Mouse (Mus musculus) cerebellum, adult 2 months (tissue): ENCODE results near the gene Rps6kb1. TPM values are rescaled to one million over a fixed set of nuclear protein-coding genes. Genes with fewer than 3 reads are reported as not detected.
"Not testable (repeated sequence)": the region's sequence is repeated elsewhere in the genome, so short reads cannot be mapped to it uniquely, and the experiment has no call there.

ENCODE experiments used
- DNase-seq, 2 experiments: peaks; one replicate each; pipeline ENCODE4 v3.0.0; 2021
- H3K27ac ChIP-seq: fragments of 200-500 bp; 2 replicates; pipeline ENCODE4 v1.5.1; 2012; ENCODE audit warnings: low read length, control low read depth, inconsistent platforms; ENCODE audit not compliant: insufficient read depth
- H3K27me3 ChIP-seq: fragments of 200-500 bp; 2 replicates; pipeline ENCODE4 v1.6.1; 2012; ENCODE audit warnings: inconsistent platforms, mild to moderate bottlenecking, low read length, moderate library complexity; ENCODE audit not compliant: control insufficient read depth, insufficient read depth
- H3K4me1 ChIP-seq: fragments of 200-500 bp; 2 replicates; pipeline ENCODE4 v1.6.1; 2011; ENCODE audit warnings: low read length; ENCODE audit not compliant: control insufficient read depth, insufficient read depth
- H3K4me3 ChIP-seq: fragments of 200-500 bp; replicated peaks from 2 replicates; pipeline ENCODE3; 2011; ENCODE audit warnings: mild to moderate bottlenecking, low read depth, low read length, control low read depth; ENCODE audit not compliant: insufficient read depth
- CTCF ChIP-seq: fragments of 200-500 bp; IDR thresholded peaks from 2 replicates; pipeline ENCODE4 v1.5.1; 2011; ENCODE audit warnings: low read depth, mild to moderate bottlenecking, control low read depth, low read length, moderate library complexity, borderline replicate concordance; ENCODE audit not compliant: insufficient read depth
- POLR2A ChIP-seq: fragments of 200-500 bp; IDR thresholded peaks from 2 replicates; pipeline ENCODE4 v1.6.1; 2011; ENCODE audit warnings: low read length, control low read depth, borderline replicate concordance; ENCODE audit not compliant: insufficient read depth
- WGBS: fragments of 180-500 bp; shearing (Covaris S2); methylation state at CpG from one replicate; pipeline ENCODE4 v1.1.7; 2018; 5-methylcytosine and 5-hydroxymethylcytosine counted together
- polyA plus RNA-seq: library from polyadenylated mRNA; depleted of rRNA; stranded (reverse); fragments of >200 nt; gene quantifications from 2 replicates; pipeline ENCODE4 v1.2.3, GENCODE M21; 2012; rRNA removed

The Rps6kb1 gene
- polyA plus RNA-seq, 1 experiment: 25.6 TPM

DNA sequence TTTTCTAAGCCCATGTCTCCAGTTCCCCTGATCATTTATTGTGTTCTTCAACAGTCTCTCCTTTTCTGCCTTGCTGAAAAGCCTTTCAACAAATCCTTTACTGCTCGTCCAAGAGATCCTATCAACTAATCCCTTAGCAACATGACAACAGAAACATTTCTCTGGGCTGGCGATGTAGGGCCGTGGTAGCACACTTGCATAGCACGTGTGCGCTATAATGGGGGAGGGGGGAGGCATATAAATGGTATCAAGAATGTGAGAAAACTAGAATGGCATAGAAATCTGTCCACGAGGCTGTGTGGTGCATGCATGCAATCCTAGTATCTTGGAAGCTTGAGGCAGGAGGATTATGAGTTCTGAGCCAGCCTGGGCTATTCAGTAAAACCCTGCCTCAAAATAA is 72.8 kb downstream of the Rps6kb1 start:
- no peak overlapping the region for H3K27ac ChIP-seq
- no peak for DNase-seq
- peaks cover 26% of the 10 kb centered on the region for H3K4me1 ChIP-seq
- WGBS: 75% methylated on average over 6 of the region's 6 CpGs
- TF ChIP-seq CTCF: no peak
- TF ChIP-seq POLR2A: no peak
- no peak overlapping the region for H3K4me3 ChIP-seq
- H3K27me3 ChIP-seq: no peaks in the 10 kb centered on the region

DNA sequence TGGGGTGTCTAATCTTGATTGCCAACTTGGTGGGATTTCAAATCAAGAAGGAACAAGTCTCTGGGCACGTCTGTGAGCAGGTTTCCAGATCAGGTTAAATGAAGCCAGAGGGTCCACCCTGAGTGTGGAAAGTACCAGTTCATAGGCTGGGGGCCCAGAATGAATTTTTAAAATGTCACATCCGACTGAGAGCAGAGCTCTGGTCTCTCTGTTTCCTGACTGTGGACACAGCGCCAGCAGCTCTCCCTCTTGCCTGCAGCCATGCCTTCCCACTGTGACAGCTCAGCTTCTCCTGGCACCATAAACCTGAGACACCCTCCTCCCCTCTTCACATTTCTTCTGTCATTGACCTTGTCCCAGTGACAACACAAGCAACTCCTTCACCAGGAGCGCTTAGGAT is 75.6 kb downstream of the Rps6kb1 start:
- 10% methylated on average over 4 of the region's 4 CpGs for WGBS
- DNase-seq: peak; percentile 52 to 69
- Histone ChIP-seq H3K4me1 (peaks cover 23% of the 10 kb centered on the region), H3K27ac (peak overlapping the region; percentile 68), H3K27me3 (no peaks in the 10 kb centered on the region), H3K4me3 (no peak overlapping the region)
- no peak for TF ChIP-seq POLR2A
- TF ChIP-seq CTCF: no peak

DNA sequence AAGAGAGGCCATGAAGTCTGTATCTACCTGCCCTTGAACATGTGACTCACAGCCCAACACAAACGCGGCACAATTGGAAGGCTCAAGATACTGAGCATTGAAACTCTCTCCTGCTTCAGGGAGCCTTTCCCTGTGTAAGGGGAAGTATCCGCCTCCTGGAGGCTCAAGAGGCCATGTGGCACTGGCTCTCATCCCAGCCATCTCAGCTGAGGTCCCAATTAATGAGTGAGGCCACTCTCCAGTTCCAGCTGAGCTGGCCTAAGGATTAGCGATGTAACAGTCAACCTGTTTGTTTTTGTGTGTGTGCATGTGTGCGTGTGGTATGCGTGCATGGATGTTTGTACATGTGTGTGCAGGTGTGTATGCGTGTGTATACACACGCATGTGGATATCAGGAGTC is 76.3 kb downstream of the Rps6kb1 start:
- Histone ChIP-seq H3K27ac (peak overlapping the region; percentile 68), H3K27me3 (no peaks in the 10 kb centered on the region), H3K4me1 (peaks cover 20% of the 10 kb centered on the region), H3K4me3 (no peak overlapping the region)
- DNase-seq: peak; percentile 70 to 82
- no peak for TF ChIP-seq CTCF
- WGBS: 26% methylated on average over 8 of the region's 8 CpGs

DNA sequence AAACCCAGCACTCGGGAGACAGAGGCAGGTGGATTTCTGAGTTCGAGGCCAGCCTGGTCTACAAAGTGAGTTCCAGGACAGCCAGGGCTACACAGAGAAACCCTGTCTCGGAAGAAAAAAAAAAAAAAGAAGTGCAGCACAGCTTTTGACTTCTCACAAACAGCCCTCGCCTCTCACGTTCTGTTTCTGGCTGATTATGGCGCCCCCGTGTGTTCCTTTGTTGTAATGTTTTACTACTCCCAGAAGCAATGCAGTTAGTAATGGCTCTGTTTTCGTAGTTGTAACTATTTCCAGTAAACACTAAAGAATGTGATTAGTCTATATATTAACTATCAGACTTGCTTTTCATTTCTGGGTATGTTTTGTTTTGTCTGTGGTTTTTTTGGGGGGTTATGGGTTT is 80.3 kb downstream of the Rps6kb1 start:
- peak; percentile 56 to 61 for DNase-seq
- H3K4me3 ChIP-seq, H3K27ac ChIP-seq, H3K27me3 ChIP-seq: not testable (repeated sequence)
- H3K4me1 ChIP-seq: peaks cover 17% of the 10 kb centered on the region
- TF ChIP-seq CTCF: peak; percentile 65; the same call in 1 of the 2 replicates
- WGBS: 14% methylated on average over 8 of the region's 8 CpGs

DNA sequence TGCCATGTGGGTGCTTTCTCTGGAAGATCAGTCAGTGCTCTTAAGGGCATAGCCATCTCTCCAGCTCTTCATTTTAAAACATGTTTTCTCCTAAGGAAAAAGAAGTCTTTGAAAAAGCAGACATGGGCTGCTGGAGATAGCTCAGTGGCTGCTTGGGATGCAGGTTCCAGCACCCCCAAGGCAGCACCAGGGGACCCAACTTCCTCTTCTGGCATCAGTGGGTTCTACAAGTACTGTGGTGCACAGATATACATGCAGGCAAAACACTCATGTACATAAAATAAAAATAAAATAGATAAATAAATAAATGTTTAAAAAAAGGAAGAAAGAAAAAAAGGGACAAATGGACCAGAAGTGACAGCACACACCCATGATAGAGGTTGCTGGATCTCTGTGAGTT is 82.0 kb downstream of the Rps6kb1 start:
- H3K27me3 ChIP-seq: no peaks in the 10 kb centered on the region
- H3K4me3 ChIP-seq: no peak overlapping the region
- TF ChIP-seq CTCF (no peak), POLR2A (no peak)
- no peaks in the 10 kb centered on the region for H3K4me1 ChIP-seq
- no peak for DNase-seq
- no peak overlapping the region for H3K27ac ChIP-seq

DNA sequence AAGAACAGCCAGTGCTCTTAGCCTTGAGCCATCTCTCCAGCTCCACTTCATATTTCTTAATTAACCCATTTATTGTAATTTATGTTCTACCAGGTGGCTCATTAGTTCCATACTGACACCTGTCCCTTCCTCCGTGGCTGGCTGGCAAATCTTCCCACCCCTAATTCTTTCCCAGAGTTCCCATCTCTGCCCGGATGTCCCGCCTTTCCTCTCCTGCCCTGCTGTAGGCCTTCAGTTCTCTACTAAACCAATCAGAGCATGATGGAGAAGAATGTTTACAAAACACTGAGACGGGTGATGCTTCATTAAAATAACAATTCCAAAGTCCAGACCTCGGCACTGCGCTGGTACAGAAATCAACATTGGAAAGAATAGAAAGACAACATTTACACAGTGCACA is 85.7 kb downstream of the Rps6kb1 start:
- no peaks in the 10 kb centered on the region for H3K4me1 ChIP-seq
- TF ChIP-seq POLR2A (no peak), CTCF (no peak)
- WGBS: 93% methylated on average over 6 of the region's 6 CpGs
- DNase-seq: no peak
- no peaks in the 10 kb centered on the region for H3K27me3 ChIP-seq
- H3K4me3 ChIP-seq: no peak overlapping the region
- no peak overlapping the region for H3K27ac ChIP-seq

DNA sequence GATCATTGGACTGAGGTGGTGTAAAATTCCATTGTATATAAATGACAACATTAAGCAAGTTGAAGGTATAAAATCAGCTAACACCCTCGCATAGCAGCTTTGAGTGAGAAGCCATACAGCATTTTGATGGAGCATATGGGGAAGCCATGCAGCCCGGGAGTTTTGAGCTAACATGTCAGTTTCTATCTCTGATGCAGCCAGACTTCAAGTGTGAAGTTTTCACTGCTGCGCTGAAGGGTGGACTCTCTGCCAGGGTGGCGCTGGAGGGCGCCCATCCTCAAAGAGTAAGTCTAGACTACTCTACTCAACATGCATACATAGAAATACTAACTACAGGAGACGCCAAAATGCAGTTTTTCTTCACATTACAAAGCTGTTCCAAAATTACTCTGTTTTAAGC is 87.1 kb downstream of the Rps6kb1 start:
- no peak overlapping the region for H3K27ac ChIP-seq
- DNase-seq: no peak
- H3K27me3 ChIP-seq: no peaks in the 10 kb centered on the region
- H3K4me3 ChIP-seq: no peak overlapping the region
- TF ChIP-seq POLR2A (no peak), CTCF (no peak)
- 75% methylated on average over 6 of the region's 6 CpGs for WGBS
- no peaks in the 10 kb centered on the region for H3K4me1 ChIP-seq

DNA sequence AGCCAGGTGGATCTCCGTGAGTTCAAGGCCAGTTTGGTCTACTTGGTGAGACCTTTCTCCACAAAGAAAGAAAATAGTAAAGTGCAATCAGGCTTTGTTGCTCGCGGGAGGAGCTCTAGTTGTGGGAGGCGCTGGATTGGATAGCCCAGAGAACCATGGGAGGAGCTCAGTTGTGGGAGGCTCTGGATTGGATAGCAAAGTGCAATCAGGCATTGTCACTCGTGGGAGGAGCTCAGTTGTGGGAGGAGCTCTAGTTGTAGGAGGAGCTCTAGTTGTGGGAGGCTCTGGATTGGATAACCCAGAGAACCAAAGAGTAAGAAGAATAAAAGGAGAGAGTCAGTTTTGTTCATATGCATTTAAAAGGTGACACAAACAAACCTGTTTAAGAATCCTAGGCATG is 90.6 kb downstream of the Rps6kb1 start:
- no peak for TF ChIP-seq CTCF
- TF ChIP-seq POLR2A: no peak
- Histone ChIP-seq H3K4me1 (no peaks in the 10 kb centered on the region), H3K4me3 (no peak overlapping the region), H3K27ac (no peak overlapping the region), H3K27me3 (no peaks in the 10 kb centered on the region)
- DNase-seq: no peak
- 92% methylated on average over 5 of the region's 5 CpGs for WGBS

Other genes starting within 250 kb of the Rps6kb1 start
- 21.4 and 23.6 TPM in 2 replicates for gene Med13, start 187.2 kb downstream of the Rps6kb1 start, polyA plus RNA-seq
- 11.4 and 11.6 TPM in 2 replicates for gene Rnft1, start 60.1 kb downstream of the Rps6kb1 start, polyA plus RNA-seq
- 3.5 and 4.0 TPM in 2 replicates for gene Tubd1, start 186 bp upstream of the Rps6kb1 start, polyA plus RNA-seq
- gene Vmp1, start 139.0 kb upstream of the Rps6kb1 start, polyA plus RNA-seq: 113 and 132 TPM in 2 replicates
- 9.7 and 10.5 TPM in 2 replicates for gene Ptrh2, start 139.2 kb upstream of the Rps6kb1 start, polyA plus RNA-seq
- 414 and 465 TPM in 2 replicates for gene Cltc, start 212.8 kb upstream of the Rps6kb1 start, polyA plus RNA-seq